Mouse (Mus musculus): Measurements from ENCODE around the gene Prrc2b.
A peak's percentile ranks its signal among the peaks of the same experiment; 100 is the strongest.

Gene Prrc2b

GRCm38 (mm10) chr2:32137667-32138266 lies 13.1 kb upstream of the Prrc2b start:
- peak; percentile 97 for DNase-seq (ENCODE audit: low spot score in 2 of 2)

GRCm38 (mm10) chr2:32139377-32139776 lies 11.5 kb upstream of the Prrc2b start:
- DNase-seq (ENCODE audit: low spot score in 2 of 2): no peak

- DNase-seq (ENCODE audit: low spot score in 2 of 2): no peak
These were observed 10.4 kb upstream of the Prrc2b start for GRCm38 (mm10) chr2:32140498-32140934.

GRCm38 (mm10) chr2:32141602-32142001 lies 9.3 kb upstream of the Prrc2b start:
- no peak for DNase-seq (ENCODE audit: low spot score in 2 of 2)

GRCm38 (mm10) chr2:32142368-32142767 lies 8.5 kb upstream of the Prrc2b start:
- no peak for DNase-seq (ENCODE audit: low spot score in 2 of 2)

GRCm38 (mm10) chr2:32144633-32145032 lies 6.2 kb upstream of the Prrc2b start:
- DNase-seq (ENCODE audit: low spot score in 2 of 2): no peak

GRCm38 (mm10) chr2:32146617-32147162 lies 4.2 kb upstream of the Prrc2b start:
- no peak for DNase-seq (ENCODE audit: low spot score in 2 of 2)

GRCm38 (mm10) chr2:32150135-32150534 lies 747 bp upstream of the Prrc2b start:
- DNase-seq (ENCODE audit: low spot score in 2 of 2): no peak

- no peak for DNase-seq (ENCODE audit: low spot score in 2 of 2)
These were observed 339 bp upstream of the Prrc2b start for GRCm38 (mm10) chr2:32150562-32150923.

- DNase-seq (ENCODE audit: low spot score in 2 of 2): peak; percentile 43 to 60
These were observed 931 bp downstream of the Prrc2b start for GRCm38 (mm10) chr2:32151660-32152366.

DNA sequence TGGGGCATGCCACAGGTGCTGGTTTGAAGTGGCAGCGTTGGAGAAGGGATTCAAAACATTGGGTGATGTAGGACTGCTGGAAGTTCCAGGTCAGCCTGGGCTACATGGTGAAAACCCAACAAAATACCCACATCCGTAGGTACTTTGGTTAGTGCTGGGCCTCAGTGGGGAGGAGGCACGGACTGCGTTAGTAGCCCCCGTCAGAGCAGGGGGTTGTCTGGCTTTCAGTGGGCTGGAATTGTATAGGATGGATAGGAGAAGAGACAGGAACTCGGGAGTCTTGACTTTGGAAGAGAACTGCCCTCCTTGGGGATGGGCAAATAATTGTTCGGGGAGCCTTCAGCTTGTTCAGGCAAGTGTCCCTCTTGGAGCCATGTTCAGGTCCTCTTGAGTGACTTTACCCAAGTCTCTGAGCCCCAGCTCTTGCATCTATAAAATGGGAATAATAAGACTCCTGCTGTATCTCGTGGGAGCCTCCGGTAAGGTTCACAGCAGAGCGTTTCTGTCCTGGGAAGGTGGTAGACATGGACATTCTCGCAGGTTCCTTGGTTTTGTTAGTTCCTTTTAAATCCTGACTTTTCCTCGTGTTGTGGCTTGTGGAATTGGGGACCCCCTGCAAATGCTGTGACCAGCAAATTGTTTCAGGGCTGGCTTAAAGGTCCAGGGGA lies 1.6 kb downstream of the Prrc2b start:
- DNase-seq (ENCODE audit: low spot score in 2 of 2): peak in 1 of 2 experiments; percentile 72

- DNase-seq (ENCODE audit: low spot score in 2 of 2): no peak
These were observed 2.3 kb downstream of the Prrc2b start for GRCm38 (mm10) chr2:32153041-32153790.

DNA sequence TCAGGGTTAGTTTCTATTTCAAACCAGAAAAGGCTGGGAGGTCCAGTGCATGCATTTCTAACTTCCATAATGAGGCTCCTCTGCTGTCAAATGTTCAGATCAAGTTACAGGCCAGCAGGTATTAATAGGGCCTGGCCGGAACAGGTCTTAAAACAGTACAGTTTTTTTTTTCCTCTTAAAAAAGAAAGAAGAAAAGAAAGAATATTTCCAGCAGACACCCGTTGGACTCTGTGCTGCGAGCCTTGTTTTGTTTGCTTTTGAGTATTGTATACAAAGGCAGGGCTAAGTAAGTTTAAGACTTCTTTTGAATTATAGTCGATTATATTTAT lies 2.9 kb downstream of the Prrc2b start:
- no peak for DNase-seq (ENCODE audit: low spot score in 2 of 2)

- DNase-seq (ENCODE audit: low spot score in 2 of 2): no peak
These were observed 3.6 kb downstream of the Prrc2b start for GRCm38 (mm10) chr2:32154334-32154997.

GRCm38 (mm10) chr2:32154998-32155541 lies 4.2 kb downstream of the Prrc2b start:
- DNase-seq (ENCODE audit: low spot score in 2 of 2): no peak

GRCm38 (mm10) chr2:32155614-32156013 lies 4.7 kb downstream of the Prrc2b start:
- DNase-seq (ENCODE audit: low spot score in 2 of 2): peak; percentile 72 to 82

GRCm38 (mm10) chr2:32156645-32157044 lies 5.8 kb downstream of the Prrc2b start:
- no peak for DNase-seq (ENCODE audit: low spot score in 2 of 2)

DNA sequence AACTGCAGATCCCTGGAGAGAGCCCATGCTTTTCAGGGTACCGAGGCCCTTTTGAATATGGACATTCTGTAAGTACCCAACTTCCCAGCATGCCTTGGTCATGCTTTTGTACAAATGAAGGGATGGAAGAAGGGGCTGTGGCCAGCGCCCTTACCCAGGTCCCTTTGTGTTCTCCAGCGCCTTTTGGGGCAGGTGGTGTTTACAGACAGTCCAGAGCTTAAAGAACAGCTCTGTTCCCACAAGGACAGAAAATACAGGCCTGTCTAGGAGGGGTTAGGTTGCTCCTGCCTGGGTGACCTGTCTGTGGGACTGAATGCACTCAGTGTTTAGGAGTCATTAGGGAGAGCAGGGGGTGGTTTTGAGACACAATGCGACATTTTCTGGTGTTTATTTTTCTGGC lies 6.4 kb downstream of the Prrc2b start:
- no peak for DNase-seq (ENCODE audit: low spot score in 2 of 2)

- DNase-seq (ENCODE audit: low spot score in 2 of 2): no peak
These were observed 7.8 kb downstream of the Prrc2b start for GRCm38 (mm10) chr2:32158616-32159239.

- no peak for DNase-seq (ENCODE audit: low spot score in 2 of 2)
These were observed 9.6 kb downstream of the Prrc2b start for GRCm38 (mm10) chr2:32160525-32160924.

- peak; percentile 56 to 61 for DNase-seq (ENCODE audit: low spot score in 2 of 2)
These were observed 10.1 kb downstream of the Prrc2b start for GRCm38 (mm10) chr2:32160967-32161366.
